Mouse (Mus musculus) regulatory T cell (primary cell): ENCODE results near the gene Sbsn.
"Not testable (repeated sequence)": the region's sequence is repeated elsewhere in the genome, so short reads cannot be mapped to it uniquely, and the experiment has no call there.

Experiments used
- in situ Hi-C: fragments of 300-600 bp; cut with MboI, MseI; formaldehyde crosslinking; loops from one replicate; pipeline ENCODE4 v1.15.1; 2025; ENCODE audit warnings: high pct_unique_total_duplicates

Sbsn gene

GRCm38 (mm10) chr7:30751086-30751669 lies at the start of gene Sbsn:
Gene Sbsn, plus strand, starts transcription at chr7:30751471.
- in situ Hi-C loops = no loop called here

DNA sequence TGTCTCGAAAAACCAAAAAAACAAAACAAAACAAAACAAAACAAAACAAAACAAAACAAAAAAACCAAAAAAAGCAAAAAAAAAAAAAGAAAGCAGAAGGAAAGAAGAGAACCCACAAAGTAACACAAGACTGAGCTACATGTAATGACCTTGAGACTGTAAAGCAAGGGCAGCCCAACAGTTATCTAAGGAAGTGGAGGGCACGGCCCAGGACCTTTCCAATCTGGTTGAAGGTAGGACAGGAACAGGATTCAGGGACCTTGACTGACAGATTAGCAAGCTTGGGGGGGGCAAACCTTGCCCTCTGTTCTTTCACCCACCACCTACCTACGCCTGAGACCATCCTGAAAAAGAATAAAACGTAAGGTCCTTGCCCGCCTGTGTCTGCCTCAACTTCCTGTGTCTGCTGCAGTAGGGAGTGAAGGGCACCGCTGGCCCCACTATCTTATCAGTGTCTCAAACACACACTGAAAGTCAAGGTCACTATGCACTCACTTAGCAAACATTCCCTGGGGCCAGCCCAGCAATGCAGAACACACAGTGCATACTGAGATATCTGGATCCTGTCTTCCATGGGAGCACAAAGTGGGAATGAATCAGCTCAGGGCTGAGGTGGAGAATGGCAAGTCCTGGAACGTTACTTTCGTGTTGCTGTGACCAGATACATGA lies 44.9 kb upstream of the Sbsn start:
- in situ Hi-C loops = no loop called here

DNA sequence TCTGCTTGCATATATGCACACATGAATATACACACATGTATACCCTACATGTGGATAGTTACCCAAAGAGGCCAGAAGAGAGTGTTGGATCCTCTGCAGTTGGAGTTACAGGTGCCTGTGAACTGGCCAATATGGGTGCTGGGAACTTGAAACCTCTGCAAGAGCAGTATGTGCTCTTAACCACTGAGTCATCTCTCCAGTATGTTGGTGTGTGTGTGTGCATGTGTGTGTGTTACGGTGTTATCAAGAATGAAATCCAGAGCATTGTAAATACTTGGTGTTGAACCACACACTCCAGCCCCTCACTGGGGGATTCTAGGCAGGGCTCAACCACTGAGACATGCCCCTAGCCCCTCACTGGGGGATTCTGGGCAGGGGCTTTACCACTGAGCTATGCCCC lies 43.8 kb upstream of the Sbsn start:
- in situ Hi-C loops = no loop called here

- in situ Hi-C loops = no loop called here
Measured at GRCm38 (mm10) chr7:30711942-30712341, 39.3 kb upstream of the Sbsn start, which contains the start of gene Atp4a. Gene Atp4a, plus strand, starts transcription at chr7:30712209.

- in situ Hi-C loops = no loop called here
Measured at GRCm38 (mm10) chr7:30717006-30717715, 34.1 kb upstream of the Sbsn start.

- in situ Hi-C loops = no loop called here
Measured at GRCm38 (mm10) chr7:30717716-30718046, 33.6 kb upstream of the Sbsn start.

GRCm38 (mm10) chr7:30719669-30720068 lies 31.6 kb upstream of the Sbsn start:
- in situ Hi-C loops = no loop called here

DNA sequence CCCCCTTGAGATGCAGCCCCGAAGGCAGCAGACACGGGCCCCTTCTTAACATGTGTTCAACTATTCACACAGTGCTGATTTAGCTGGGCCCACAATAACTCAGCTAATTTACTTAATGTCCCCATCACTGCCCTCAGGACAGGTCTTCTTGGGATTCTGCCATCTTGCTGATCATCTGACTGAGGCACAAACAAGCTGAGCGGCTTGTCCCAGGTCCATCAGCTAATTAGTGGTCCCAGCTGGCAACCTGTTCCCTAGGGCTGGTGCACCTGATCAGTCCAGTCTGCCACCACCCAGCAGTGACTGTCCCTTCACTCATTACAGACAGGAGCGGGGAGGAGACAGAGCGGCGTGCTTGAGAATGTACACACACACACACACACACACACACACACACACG lies 30.0 kb upstream of the Sbsn start:
- in situ Hi-C loops = no loop called here

- in situ Hi-C loops = no loop called here
Measured at GRCm38 (mm10) chr7:30723274-30723953, 27.9 kb upstream of the Sbsn start.

GRCm38 (mm10) chr7:30728214-30728613 lies 23.1 kb upstream of the Sbsn start:
- in situ Hi-C loops = no loop called here

DNA sequence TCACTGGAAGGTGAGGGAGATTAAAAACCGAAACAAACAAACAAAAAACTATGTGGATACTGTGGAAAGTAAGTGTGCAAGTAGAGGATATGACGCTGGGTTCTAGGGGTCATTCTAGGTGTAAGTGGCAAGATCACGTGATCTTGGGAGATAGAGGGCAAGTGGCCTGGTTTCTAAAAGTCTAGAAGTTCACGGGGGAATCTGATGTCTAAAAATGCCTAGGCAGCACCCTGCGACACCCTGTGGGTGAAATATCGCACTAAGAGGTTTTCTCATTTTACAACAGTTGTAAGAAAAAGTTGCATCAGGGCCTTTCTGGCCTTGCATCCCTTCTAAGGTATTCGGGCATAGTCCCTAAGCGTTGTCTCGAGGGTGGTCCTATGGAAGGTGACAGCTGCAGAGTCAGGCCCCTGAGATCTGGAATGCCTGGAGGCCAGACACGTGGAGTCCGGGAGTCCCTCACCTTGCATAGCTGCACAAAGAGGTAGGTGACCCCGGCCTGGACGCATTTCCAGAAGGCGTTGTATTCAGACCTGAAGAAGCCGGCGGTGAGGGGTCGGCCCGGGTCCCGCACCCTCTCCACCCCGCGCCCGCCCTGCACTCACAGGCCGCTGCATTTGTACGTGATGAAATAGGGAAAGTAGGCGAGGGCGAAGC lies 22.4 kb upstream of the Sbsn start:
- in situ Hi-C loops = no loop called here

DNA sequence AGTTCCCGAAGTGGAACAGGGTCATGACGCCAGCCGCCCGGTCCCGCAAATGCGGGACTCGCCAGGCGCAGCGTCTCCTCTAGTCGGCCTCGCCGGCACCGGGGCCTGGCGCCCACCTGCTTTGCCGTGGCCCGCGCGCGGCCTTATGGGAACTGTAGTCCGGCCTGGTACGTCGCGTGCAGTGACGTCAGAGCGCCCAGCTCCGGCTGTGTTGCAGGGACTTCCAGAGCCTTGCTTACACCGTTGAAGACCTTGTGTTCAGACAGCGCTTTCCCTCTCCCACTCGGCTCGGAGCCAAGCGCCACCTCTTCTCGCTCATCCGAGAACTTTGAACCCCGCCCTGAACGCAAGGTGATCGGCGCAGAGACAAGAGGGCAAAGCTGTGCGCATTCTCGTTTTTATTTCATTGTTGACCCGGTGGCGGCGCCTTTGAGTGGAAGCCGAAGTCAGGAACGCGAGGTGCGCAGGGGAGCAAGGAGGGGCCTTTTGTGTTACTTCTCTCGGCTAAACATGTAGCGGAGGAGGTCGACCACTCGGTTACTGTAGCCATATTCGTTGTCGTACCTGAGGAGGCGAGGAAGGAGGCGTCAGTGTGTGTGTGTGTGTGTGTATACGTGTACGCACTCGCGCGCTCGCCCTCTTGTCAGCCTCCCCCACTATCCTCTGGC lies 21.7 kb upstream of the Sbsn start, which contains the start of gene Tmem147:
Tmem147 (minus strand) TSS at position 145 of the 668 bp plus-strand sequence.
- in situ Hi-C loops = no loop called here

DNA sequence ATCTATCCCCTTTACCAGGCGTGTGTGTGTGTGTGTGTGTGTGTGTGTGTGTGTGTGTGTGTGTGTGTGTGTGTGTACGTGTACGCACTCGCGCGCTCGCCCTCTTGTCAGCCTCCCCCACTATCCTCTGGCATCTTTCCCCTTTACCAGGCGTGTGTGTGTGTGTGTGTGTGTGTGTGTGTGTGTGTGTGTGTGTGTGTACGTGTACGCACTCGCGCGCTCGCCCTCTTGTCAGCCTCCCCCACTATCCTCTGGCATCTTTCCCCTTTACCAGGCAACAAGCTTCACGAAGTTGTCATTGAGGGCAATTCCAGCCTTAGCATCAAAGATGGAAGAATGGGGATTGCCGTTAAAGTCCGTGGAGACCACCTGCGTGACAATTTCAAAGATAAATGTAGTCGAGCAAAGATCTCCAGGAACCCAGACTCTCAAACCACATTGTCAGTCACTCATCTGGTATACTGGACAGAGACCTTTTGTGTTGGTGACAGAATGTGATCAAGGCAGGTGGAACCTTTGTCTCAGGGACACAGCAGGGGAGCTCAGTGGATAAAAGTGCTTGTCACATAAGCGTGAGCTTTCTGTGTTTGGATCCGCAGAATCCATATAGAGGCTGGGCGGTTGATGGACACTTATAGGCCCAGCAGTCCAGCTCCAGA lies 21.1 kb upstream of the Sbsn start:
- in situ Hi-C loops = not testable (repeated sequence)

GRCm38 (mm10) chr7:30736211-30736610 lies 15.1 kb upstream of the Sbsn start:
- in situ Hi-C loops = no loop called here

DNA sequence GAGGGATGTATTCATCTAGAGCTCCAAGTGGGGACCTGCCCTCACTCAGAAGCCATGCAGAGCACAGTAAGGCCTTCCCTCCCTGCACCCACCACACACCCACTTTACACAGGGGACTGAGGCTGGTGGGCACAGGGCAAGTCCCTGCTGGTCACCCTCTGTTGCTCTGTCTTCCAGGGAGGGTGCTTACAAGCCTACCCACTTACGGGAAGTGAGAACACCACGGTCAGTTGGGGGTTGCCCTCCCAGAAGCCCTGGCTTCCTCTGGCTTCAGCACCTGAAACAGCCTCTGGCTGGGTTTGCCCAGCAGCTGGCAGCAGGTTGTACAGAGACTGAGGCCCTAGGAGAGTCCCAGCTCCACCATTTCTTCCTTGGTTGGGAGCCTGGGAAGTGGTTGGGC lies 8.7 kb upstream of the Sbsn start:
- in situ Hi-C loops = not testable (repeated sequence)

DNA sequence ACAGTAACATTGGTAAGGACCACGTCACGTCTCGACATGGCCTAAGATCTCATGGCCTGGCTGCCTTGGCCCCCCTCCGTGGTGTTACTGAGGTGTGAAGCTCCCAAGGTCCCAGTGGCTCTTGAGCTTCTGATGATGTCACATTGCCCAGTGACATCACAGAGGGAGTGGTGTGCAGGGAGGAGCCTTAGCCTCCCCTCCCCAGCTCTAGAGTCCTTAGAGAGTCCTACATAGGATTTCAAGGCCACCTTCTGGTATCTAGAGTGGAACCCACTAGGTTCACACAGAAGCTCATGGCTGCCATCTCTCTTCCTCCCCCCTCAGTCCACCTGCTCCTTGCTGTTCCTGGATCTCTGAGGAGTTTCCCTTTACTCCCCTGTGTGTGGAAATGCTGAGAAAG lies 7.7 kb upstream of the Sbsn start, which contains the start of gene Gapdhs:
Gapdhs (minus strand) TSS at position 65 of the 400 bp plus-strand sequence.
- in situ Hi-C loops = not testable (repeated sequence)

GRCm38 (mm10) chr7:30744022-30744598 lies 7.2 kb upstream of the Sbsn start:
- in situ Hi-C loops = no loop called here

GRCm38 (mm10) chr7:30747525-30748204 lies 3.6 kb upstream of the Sbsn start:
- in situ Hi-C loops = no loop called here

GRCm38 (mm10) chr7:30749824-30750606 lies 1.3 kb upstream of the Sbsn start:
- in situ Hi-C loops = no loop called here
